Mouse (Mus musculus): ENCODE results near the gene Ly6g6f.
"Not testable (repeated sequence)": the region's sequence is repeated elsewhere in the genome, so short reads cannot be mapped to it uniquely, and the experiment has no call there.

Ly6g6f gene

GRCm38 (mm10) chr17:35085208-35085865 lies at the start of gene Ly6g6f:
Ly6g6f (minus strand) TSS chr17:35085610.
- DNase-seq (ENCODE audit: low read depth) = no peak

GRCm38 (mm10) chr17:35134801-35135590 lies 49.6 kb upstream of the Ly6g6f start, which contains the start of gene Bag6:
Bag6 (plus strand) TSS chr17:35135178.
- peak; percentile 98 for DNase-seq (ENCODE audit: low read depth)

- DNase-seq (ENCODE audit: low read depth) = no peak
Observed at GRCm38 (mm10) chr17:35133517-35133916, 48.1 kb upstream of the Ly6g6f start.

GRCm38 (mm10) chr17:35132174-35132560 lies 46.8 kb upstream of the Ly6g6f start:
- no peak for DNase-seq (ENCODE audit: low read depth)

GRCm38 (mm10) chr17:35131500-35132173 lies 46.2 kb upstream of the Ly6g6f start, which contains the start of gene Apom:
Apom (minus strand) TSS chr17:35132050.
- no peak for DNase-seq (ENCODE audit: low read depth)

GRCm38 (mm10) chr17:35131038-35131437 lies 45.6 kb upstream of the Ly6g6f start:
- DNase-seq (ENCODE audit: low read depth) = no peak

GRCm38 (mm10) chr17:35128996-35129395 lies 43.6 kb upstream of the Ly6g6f start:
- no peak for DNase-seq (ENCODE audit: low read depth)

GRCm38 (mm10) chr17:35127017-35127416 lies 41.6 kb upstream of the Ly6g6f start:
- no peak for DNase-seq (ENCODE audit: low read depth)

- peak; percentile 89 for DNase-seq (ENCODE audit: low read depth)
Observed at GRCm38 (mm10) chr17:35126206-35126611, 40.8 kb upstream of the Ly6g6f start, which contains the start of gene D17H6S53E. D17H6S53E (plus strand) TSS chr17:35126373.

- DNase-seq (ENCODE audit: low read depth) = no peak
Observed at GRCm38 (mm10) chr17:35125578-35125977, 40.2 kb upstream of the Ly6g6f start.

- DNase-seq (ENCODE audit: low read depth) = no peak
Observed at GRCm38 (mm10) chr17:35125081-35125480, 39.7 kb upstream of the Ly6g6f start.

GRCm38 (mm10) chr17:35124261-35124896 lies 39.0 kb upstream of the Ly6g6f start:
- DNase-seq (ENCODE audit: low read depth) = not testable (repeated sequence)

GRCm38 (mm10) chr17:35123287-35123686 lies 37.9 kb upstream of the Ly6g6f start:
- not testable (repeated sequence) for DNase-seq (ENCODE audit: low read depth)

- DNase-seq (ENCODE audit: low read depth) = peak; percentile 83
Observed at GRCm38 (mm10) chr17:35121871-35122303, 36.5 kb upstream of the Ly6g6f start, which contains the start of gene Csnk2b. Csnk2b (minus strand) TSS chr17:35122053.

- DNase-seq (ENCODE audit: low read depth) = peak; percentile 99
Observed at GRCm38 (mm10) chr17:35121143-35121799, 35.9 kb upstream of the Ly6g6f start, which contains the start of gene Gpank1. Gpank1 (plus strand) TSS chr17:35121455.

- no peak for DNase-seq (ENCODE audit: low read depth)
Observed at GRCm38 (mm10) chr17:35120745-35121142, 35.3 kb upstream of the Ly6g6f start.

- DNase-seq (ENCODE audit: low read depth) = peak; percentile 73
Observed at GRCm38 (mm10) chr17:35115046-35116019, 29.9 kb upstream of the Ly6g6f start, which contains the start of gene Ly6g5b. Ly6g5b (minus strand) TSS chr17:35115428.

- DNase-seq (ENCODE audit: low read depth) = no peak
Observed at GRCm38 (mm10) chr17:35111774-35112173, 26.4 kb upstream of the Ly6g6f start.

GRCm38 (mm10) chr17:35108097-35108496 lies 22.7 kb upstream of the Ly6g6f start, which contains the start of gene Ly6g5c:
Ly6g5c (plus strand) TSS chr17:35108279.
- no peak for DNase-seq (ENCODE audit: low read depth)

- DNase-seq (ENCODE audit: low read depth) = no peak
Observed at GRCm38 (mm10) chr17:35106522-35106921, 21.1 kb upstream of the Ly6g6f start.

Measured in induced T-regulatory cell, adult 2 months (primary cell).